Mouse (Mus musculus) embryonic facial prominence, embryonic 12.5 days (tissue): Measurements from ENCODE around the gene Gmds. TPM values are rescaled to one million over a fixed set of nuclear protein-coding genes. Genes with fewer than 3 reads are reported as not detected.

Experiments
- ATAC-seq: fragments of 200-750 bp; cut with Nextera tagmentation; 2 replicates; pipeline ENCODE4 v1.8.0; 2017; ENCODE audit not compliant: insufficient number of reproducible peaks, insufficient read depth, low FRiP score, low TSS enrichment
- H3K27ac ChIP-seq: fragments of 300-500 bp; sonication (generic); 2 replicates; pipeline ENCODE4 v1.5.1; 2016; ENCODE audit warnings: mild to moderate bottlenecking
- H3K27me3 ChIP-seq: fragments of 300-500 bp; sonication (generic); 2 replicates; pipeline ENCODE4 v1.6.1; 2016; ENCODE audit warnings: mild to moderate bottlenecking, moderate library complexity
- H3K36me3 ChIP-seq: fragments of 300-500 bp; sonication (generic); 2 replicates; pipeline ENCODE4 v1.6.1; 2016; ENCODE audit warnings: mild to moderate bottlenecking
- H3K4me1 ChIP-seq: fragments of 300-500 bp; sonication (generic); 2 replicates; pipeline ENCODE4 v1.6.1; 2016
- H3K4me2 ChIP-seq: fragments of 300-500 bp; sonication (generic); replicated peaks from 2 replicates; pipeline ENCODE4 v1.6.1; 2016; ENCODE audit warnings: mild to moderate bottlenecking, moderate library complexity
- H3K4me3 ChIP-seq: fragments of 300-500 bp; sonication (generic); 2 replicates; pipeline ENCODE4 v1.5.1; 2016; ENCODE audit warnings: mild to moderate bottlenecking
- H3K9ac ChIP-seq: fragments of 300-500 bp; sonication (generic); 2 replicates; pipeline ENCODE4 v1.6.1; 2016; ENCODE audit warnings: mild to moderate bottlenecking, moderate library complexity
- H3K9me3 ChIP-seq: fragments of 300-500 bp; sonication (generic); 2 replicates; pipeline ENCODE4 v1.6.1; 2016; ENCODE audit warnings: mild to moderate bottlenecking, moderate library complexity
- WGBS: fragments of 180-500 bp; shearing (Covaris S2); methylation state at CpG from one replicate; pipeline ENCODE4 v1.1.7; 2016; 5-methylcytosine and 5-hydroxymethylcytosine counted together
- polyA plus RNA-seq: library from polyadenylated mRNA; unstranded; fragments of >200 nt; fragmentation: Nextera tagmentation; extraction: Ambion mirVana; gene quantifications from 2 replicates; pipeline ENCODE4 v1.2.1, GENCODE M21; 2016

The Gmds gene
- polyA plus RNA-seq, 1 experiment from 2014 or later = 47.4 TPM

- Histone ChIP-seq H3K27me3 (no peaks in the 10 kb centered on the region), H3K9me3 (no peaks in the 10 kb centered on the region), H3K4me1 (no peaks in the 10 kb centered on the region), H3K9ac (no peak overlapping the region), H3K4me2 (no peak overlapping the region), H3K4me3 (no peak overlapping the region), H3K27ac (no peak overlapping the region), H3K36me3 (no peaks in the 10 kb centered on the region)
- no peak for ATAC-seq
- WGBS = 72% methylated on average over 5 of the region's 5 CpGs
Observed at GRCm38 (mm10) chr13:32207172-32207908, 131.2 kb downstream of the Gmds start.

GRCm38 (mm10) chr13:32179906-32180305, 158.6 kb downstream of the Gmds start:
- Histone ChIP-seq H3K36me3 (no peaks in the 10 kb centered on the region), H3K9me3 (no peaks in the 10 kb centered on the region), H3K4me3 (no peak overlapping the region), H3K27me3 (no peaks in the 10 kb centered on the region), H3K27ac (no peak overlapping the region), H3K9ac (no peak overlapping the region), H3K4me2 (no peak overlapping the region), H3K4me1 (no peaks in the 10 kb centered on the region; the same call in 1 of the 2 replicates)
- ATAC-seq = peak; percentile 75; the same call in 1 of the 2 replicates
- 9% methylated on average over 3 of the region's 3 CpGs for WGBS

GRCm38 (mm10) chr13:32178682-32179081, 159.9 kb downstream of the Gmds start:
- Histone ChIP-seq H3K9me3 (no peaks in the 10 kb centered on the region), H3K9ac (no peak overlapping the region), H3K4me2 (no peak overlapping the region), H3K27ac (no peak overlapping the region), H3K4me1 (no peaks in the 10 kb centered on the region; the same call in 1 of the 2 replicates), H3K27me3 (no peaks in the 10 kb centered on the region), H3K36me3 (no peaks in the 10 kb centered on the region), H3K4me3 (no peak overlapping the region)
- 91% methylated on average over 1 of the region's 1 CpGs for WGBS
- no peak for ATAC-seq

- Histone ChIP-seq H3K36me3 (no peaks in the 10 kb centered on the region), H3K9me3 (no peaks in the 10 kb centered on the region), H3K27me3 (no peaks in the 10 kb centered on the region), H3K4me3 (no peak overlapping the region), H3K27ac (no peak overlapping the region), H3K4me2 (no peak overlapping the region), H3K4me1 (no peaks in the 10 kb centered on the region; the same call in 1 of the 2 replicates), H3K9ac (no peak overlapping the region)
- no peak for ATAC-seq
- 76% methylated on average over 2 of the region's 2 CpGs for WGBS
Observed at GRCm38 (mm10) chr13:32177852-32178453, 160.6 kb downstream of the Gmds start.

GRCm38 (mm10) chr13:32175028-32175427, 163.5 kb downstream of the Gmds start:
- Histone ChIP-seq H3K27me3 (no peaks in the 10 kb centered on the region), H3K4me3 (no peak overlapping the region), H3K4me1 (no peaks in the 10 kb centered on the region; the same call in 1 of the 2 replicates), H3K9ac (no peak overlapping the region), H3K9me3 (no peaks in the 10 kb centered on the region), H3K4me2 (no peak overlapping the region), H3K36me3 (no peaks in the 10 kb centered on the region), H3K27ac (no peak overlapping the region)
- WGBS = 72% methylated on average over 2 of the region's 2 CpGs
- ATAC-seq = no peak

- Histone ChIP-seq H3K4me2 (no peak overlapping the region), H3K9me3 (no peaks in the 10 kb centered on the region), H3K27ac (no peak overlapping the region), H3K4me3 (no peak overlapping the region), H3K4me1 (no peaks in the 10 kb centered on the region), H3K9ac (no peak overlapping the region), H3K36me3 (no peaks in the 10 kb centered on the region), H3K27me3 (no peaks in the 10 kb centered on the region)
- no peak for ATAC-seq
- 47% methylated on average over 5 of the region's 5 CpGs for WGBS
Observed at GRCm38 (mm10) chr13:32169173-32169572, 169.4 kb downstream of the Gmds start.

GRCm38 (mm10) chr13:32167806-32168205, 170.7 kb downstream of the Gmds start:
- no peaks in the 10 kb centered on the region for H3K9me3 ChIP-seq
- WGBS = 91% methylated on average over 6 of the region's 6 CpGs
- no peak overlapping the region for H3K9ac ChIP-seq

GRCm38 (mm10) chr13:32165581-32165980, 173.0 kb downstream of the Gmds start:
- no peak overlapping the region for H3K4me3 ChIP-seq
- no peak for ATAC-seq
- no peaks in the 10 kb centered on the region for H3K27me3 ChIP-seq
- H3K9ac ChIP-seq = no peak overlapping the region
- H3K4me2 ChIP-seq = no peak overlapping the region
- H3K36me3 ChIP-seq = no peaks in the 10 kb centered on the region
- H3K27ac ChIP-seq = no peak overlapping the region
- no peaks in the 10 kb centered on the region for H3K9me3 ChIP-seq
- H3K4me1 ChIP-seq = no peaks in the 10 kb centered on the region
- 44% methylated on average over 2 of the region's 2 CpGs for WGBS

More at GRCm38 (mm10) chr13:32167806-32168205, 170.7 kb downstream of the Gmds start:
- Histone ChIP-seq H3K36me3 (no peaks in the 10 kb centered on the region), H3K4me1 (no peaks in the 10 kb centered on the region), H3K4me2 (no peak overlapping the region), H3K27me3 (no peaks in the 10 kb centered on the region), H3K4me3 (no peak overlapping the region), H3K27ac (no peak overlapping the region)
- ATAC-seq = no peak

- Histone ChIP-seq H3K4me1 (no peaks in the 10 kb centered on the region), H3K9ac (no peak overlapping the region), H3K4me2 (no peak overlapping the region), H3K27ac (no peak overlapping the region), H3K36me3 (no peaks in the 10 kb centered on the region), H3K4me3 (no peak overlapping the region), H3K27me3 (no peaks in the 10 kb centered on the region), H3K9me3 (no peaks in the 10 kb centered on the region)
- ATAC-seq = no peak
- WGBS = 22% methylated on average over 2 of the region's 2 CpGs
Observed at GRCm38 (mm10) chr13:32161567-32161966, 177.0 kb downstream of the Gmds start.

GRCm38 (mm10) chr13:32158240-32158639, 180.3 kb downstream of the Gmds start:
- no peak overlapping the region for H3K4me2 ChIP-seq
- H3K4me1 ChIP-seq = no peaks in the 10 kb centered on the region
- H3K27me3 ChIP-seq = no peaks in the 10 kb centered on the region
- no peak for ATAC-seq
- 64% methylated on average over 2 of the region's 2 CpGs for WGBS
- no peak overlapping the region for H3K27ac ChIP-seq
- no peak overlapping the region for H3K9ac ChIP-seq
- H3K4me3 ChIP-seq = no peak overlapping the region
- H3K9me3 ChIP-seq = no peaks in the 10 kb centered on the region
- no peaks in the 10 kb centered on the region for H3K36me3 ChIP-seq

- no peaks in the 10 kb centered on the region for H3K4me1 ChIP-seq
- H3K9ac ChIP-seq = no peak overlapping the region
- 48% methylated on average over 1 of the region's 1 CpGs for WGBS
- no peak overlapping the region for H3K4me3 ChIP-seq
- no peaks in the 10 kb centered on the region for H3K9me3 ChIP-seq
- H3K4me2 ChIP-seq = no peak overlapping the region
- no peaks in the 10 kb centered on the region for H3K36me3 ChIP-seq
- no peak for ATAC-seq
- H3K27ac ChIP-seq = no peak overlapping the region
- H3K27me3 ChIP-seq = no peaks in the 10 kb centered on the region
Observed at GRCm38 (mm10) chr13:32145916-32146315, 192.6 kb downstream of the Gmds start.

- Histone ChIP-seq H3K27ac (no peak overlapping the region), H3K9ac (no peak overlapping the region), H3K4me2 (no peak overlapping the region), H3K4me1 (no peaks in the 10 kb centered on the region), H3K9me3 (no peaks in the 10 kb centered on the region), H3K36me3 (no peaks in the 10 kb centered on the region), H3K4me3 (no peak overlapping the region), H3K27me3 (no peaks in the 10 kb centered on the region)
- 42% methylated on average over 2 of the region's 2 CpGs for WGBS
- no peak for ATAC-seq
Observed at GRCm38 (mm10) chr13:32145179-32145578, 193.4 kb downstream of the Gmds start.
